Mouse (Mus musculus) forebrain, embryonic 10.5 days (tissue): Measurements from ENCODE around the gene Olfr1155. TPM values are rescaled to one million over a fixed set of nuclear protein-coding genes. Genes with fewer than 3 reads are reported as not detected.

Experiments used
- DNase-seq: peaks from one replicate; pipeline ENCODE4 v3.0.0-alpha.2; 2017; ENCODE audit warnings: low spot score; ENCODE audit errors: extremely low spot score
- H3K27ac ChIP-seq: fragments of 300-500 bp; sonication (generic); 2 replicates; pipeline ENCODE4 v1.5.1; 2016; ENCODE audit warnings: mild to moderate bottlenecking
- H3K27me3 ChIP-seq: fragments of 300-500 bp; sonication (generic); 2 replicates; pipeline ENCODE4 v1.6.1; 2016; ENCODE audit warnings: mild to moderate bottlenecking; ENCODE audit not compliant: poor library complexity, severe bottlenecking
- H3K36me3 ChIP-seq: fragments of 300-500 bp; sonication (generic); replicated peaks from 2 replicates; pipeline ENCODE4 v1.6.1; 2016; ENCODE audit warnings: mild to moderate bottlenecking, moderate library complexity
- H3K4me1 ChIP-seq: fragments of 300-500 bp; sonication (generic); 2 replicates; pipeline ENCODE4 v1.6.1; 2016
- H3K4me3 ChIP-seq: fragments of 300-500 bp; sonication (generic); 2 replicates; pipeline ENCODE4 v1.5.1; 2016; ENCODE audit warnings: mild to moderate bottlenecking, moderate library complexity
- H3K9me3 ChIP-seq: fragments of 300-500 bp; sonication (generic); 2 replicates; pipeline ENCODE4 v1.6.1; 2016; ENCODE audit warnings: mild to moderate bottlenecking, moderate library complexity
- WGBS: fragments of 180-500 bp; shearing (Covaris S2); methylation state at CpG from one replicate; pipeline ENCODE4 v1.1.7; 2016; 5-methylcytosine and 5-hydroxymethylcytosine counted together
- polyA plus RNA-seq: library from polyadenylated mRNA; unstranded; fragments of >200 nt; fragmentation: Nextera tagmentation; extraction: Ambion mirVana; gene quantifications from 2 replicates; pipeline ENCODE4 v1.2.1, GENCODE M21; 2016

Gene Olfr1155
- not detected in 2 replicates for polyA plus RNA-seq

- Histone ChIP-seq H3K27ac (no peak within 1 kb of the TSS), H3K27me3 (no peaks in the 10 kb centered on the region), H3K4me1 (no peaks in the 10 kb centered on the region), H3K4me3 (no peak within 1 kb of the TSS), H3K9me3 (no peaks in the 10 kb centered on the region), H3K36me3 (no peaks in the 10 kb centered on the region)
- DNase-seq = no peak
- 96% methylated on average over 1 of the region's 1 CpGs for WGBS
Measured at GRCm38 (mm10) chr2:87945037-87945436, at the start of gene Olfr1155. Gene Olfr1155, minus strand, starts transcription at chr2:87945137.

GRCm38 (mm10) chr2:87989813-87990212, 44.9 kb upstream of the Olfr1155 start, which contains the start of gene Olfr1158:
Gene Olfr1158, plus strand, starts transcription at chr2:87990113.
- H3K27ac ChIP-seq = no peak within 1 kb of the TSS

GRCm38 (mm10) chr2:87974563-87974962, 29.6 kb upstream of the Olfr1155 start, which contains the start of gene Olfr74:
Gene Olfr74, minus strand, starts transcription at chr2:87974663.
- Histone ChIP-seq H3K27me3 (no peaks in the 10 kb centered on the region), H3K4me1 (no peaks in the 10 kb centered on the region), H3K4me3 (no peak within 1 kb of the TSS), H3K36me3 (no peaks in the 10 kb centered on the region), H3K27ac (no peak within 1 kb of the TSS), H3K9me3 (no peaks in the 10 kb centered on the region)
- WGBS = 84% methylated on average over 3 of the region's 3 CpGs
- DNase-seq = no peak

More at GRCm38 (mm10) chr2:87989813-87990212, 44.9 kb upstream of the Olfr1155 start, which contains the start of gene Olfr1158:
- no peaks in the 10 kb centered on the region for H3K36me3 ChIP-seq
- H3K4me1 ChIP-seq = no peaks in the 10 kb centered on the region
- no peaks in the 10 kb centered on the region for H3K9me3 ChIP-seq
- no peak within 1 kb of the TSS for H3K4me3 ChIP-seq
- H3K27me3 ChIP-seq = no peaks in the 10 kb centered on the region
- DNase-seq = no peak

GRCm38 (mm10) chr2:87968199-87968598, 23.3 kb upstream of the Olfr1155 start, which contains the start of gene Olfr1157:
Gene Olfr1157, minus strand, starts transcription at chr2:87968299.
- no peaks in the 10 kb centered on the region for H3K27me3 ChIP-seq
- no peak for DNase-seq
- H3K27ac ChIP-seq = no peak within 1 kb of the TSS
- 98% methylated on average over 4 of the region's 4 CpGs for WGBS
- H3K9me3 ChIP-seq = no peaks in the 10 kb centered on the region
- H3K4me3 ChIP-seq = no peak within 1 kb of the TSS
- no peaks in the 10 kb centered on the region for H3K4me1 ChIP-seq
- H3K36me3 ChIP-seq = no peaks in the 10 kb centered on the region

GRCm38 (mm10) chr2:87953000-87953399, 8.1 kb upstream of the Olfr1155 start, which contains the start of gene Olfr1156:
Gene Olfr1156, minus strand, starts transcription at chr2:87953100.
- H3K27me3 ChIP-seq = no peaks in the 10 kb centered on the region
- no peak within 1 kb of the TSS for H3K4me3 ChIP-seq
- H3K27ac ChIP-seq = no peak within 1 kb of the TSS
- H3K4me1 ChIP-seq = no peaks in the 10 kb centered on the region
- H3K36me3 ChIP-seq = no peaks in the 10 kb centered on the region
- no peak for DNase-seq
- H3K9me3 ChIP-seq = no peaks in the 10 kb centered on the region

- Histone ChIP-seq H3K9me3 (no peaks in the 10 kb centered on the region), H3K36me3 (no peaks in the 10 kb centered on the region), H3K27me3 (no peaks in the 10 kb centered on the region), H3K4me1 (no peaks in the 10 kb centered on the region), H3K4me3 (no peak within 1 kb of the TSS), H3K27ac (no peak within 1 kb of the TSS)
- 89% methylated on average over 1 of the region's 1 CpGs for WGBS
- no peak for DNase-seq
Measured at GRCm38 (mm10) chr2:87905066-87905465, 39.9 kb downstream of the Olfr1155 start, which contains the start of gene Olfr1154. Gene Olfr1154, minus strand, starts transcription at chr2:87905166.

- Histone ChIP-seq H3K4me3 (no peak within 1 kb of the TSS), H3K4me1 (no peaks in the 10 kb centered on the region), H3K36me3 (no peaks in the 10 kb centered on the region), H3K27ac (no peak within 1 kb of the TSS), H3K9me3 (peaks cover 2% of the 10 kb centered on the region; the same call in 1 of the 2 replicates), H3K27me3 (no peaks in the 10 kb centered on the region)
- DNase-seq = no peak
- WGBS = 75% methylated on average over 1 of the region's 1 CpGs
Measured at GRCm38 (mm10) chr2:87894662-87895061, 50.3 kb downstream of the Olfr1155 start, which contains the start of gene Olfr1153. Gene Olfr1153, plus strand, starts transcription at chr2:87894962.

Other genes starting within 250 kb of the Olfr1155 start
- gene Olfr1137, start 232.0 kb downstream of the Olfr1155 start, polyA plus RNA-seq = not detected in 2 replicates
- gene Olfr1138, start 205.2 kb downstream of the Olfr1155 start, polyA plus RNA-seq = not detected in 2 replicates
- gene Olfr1140, start 201.4 kb downstream of the Olfr1155 start, polyA plus RNA-seq = not detected in 2 replicates
- gene Olfr1141, start 191.1 kb downstream of the Olfr1155 start, polyA plus RNA-seq = not detected in 2 replicates
- gene Olfr152, start 165.7 kb downstream of the Olfr1155 start, polyA plus RNA-seq = not detected in 2 replicates
- gene Olfr1143, start 144.5 kb downstream of the Olfr1155 start, polyA plus RNA-seq = not detected in 2 replicates
- gene Olfr1145, start 135.3 kb downstream of the Olfr1155 start, polyA plus RNA-seq = not detected in 2 replicates
- not detected in 2 replicates for gene Olfr1148, start 114.6 kb downstream of the Olfr1155 start, polyA plus RNA-seq
- gene Olfr1150-ps1, start 101.1 kb downstream of the Olfr1155 start, polyA plus RNA-seq = not detected in 2 replicates
- not detected in 2 replicates for gene Olfr1151, start 89.3 kb downstream of the Olfr1155 start, polyA plus RNA-seq
- gene Olfr1152, start 78.6 kb downstream of the Olfr1155 start, polyA plus RNA-seq = not detected in 2 replicates
- not detected in 2 replicates for gene Olfr1153, start 50.2 kb downstream of the Olfr1155 start, polyA plus RNA-seq
- gene Olfr1154, start 40.0 kb downstream of the Olfr1155 start, polyA plus RNA-seq = not detected in 2 replicates
- gene Olfr1156, start 8.0 kb upstream of the Olfr1155 start, polyA plus RNA-seq = not detected in 2 replicates
- not detected in 2 replicates for gene Olfr1157, start 23.2 kb upstream of the Olfr1155 start, polyA plus RNA-seq
- gene Olfr74, start 29.5 kb upstream of the Olfr1155 start, polyA plus RNA-seq = not detected in 2 replicates
- not detected in 2 replicates for gene Olfr1158, start 45.0 kb upstream of the Olfr1155 start, polyA plus RNA-seq
- not detected in 2 replicates for gene Olfr1160, start 63.1 kb upstream of the Olfr1155 start, polyA plus RNA-seq
- not detected in 2 replicates for gene Olfr1161, start 77.6 kb upstream of the Olfr1155 start, polyA plus RNA-seq
- gene Olfr73, start 92.6 kb upstream of the Olfr1155 start, polyA plus RNA-seq = not detected in 2 replicates
- not detected in 2 replicates for gene Olfr1162, start 106.0 kb upstream of the Olfr1155 start, polyA plus RNA-seq
- gene Olfr1163, start 126.7 kb upstream of the Olfr1155 start, polyA plus RNA-seq = not detected in 2 replicates
- not detected in 2 replicates for gene Olfr1164, start 148.8 kb upstream of the Olfr1155 start, polyA plus RNA-seq
- gene Olfr1166, start 183.1 kb upstream of the Olfr1155 start, polyA plus RNA-seq = not detected in 2 replicates
- gene Olfr1167, start 210.1 kb upstream of the Olfr1155 start, polyA plus RNA-seq = not detected in 2 replicates
- not detected in 2 replicates for gene Olfr1168, start 236.7 kb upstream of the Olfr1155 start, polyA plus RNA-seq